Comparison of ENCODE assay signal across 11 mouse cellular contexts in genomic region chr10:13412202-13412923, GRCm38 (mm10).
DNase-seq lines count a peak whose midpoint lies in the region; ATAC-seq lines count a peak whose summit lies in the region.
"Had no signal": no experiment of that assay in that cellular context is flagged by ENCODE, and none has a peak within 500 bp of the region (broad histone marks: within the 10 kb centered on the region; RNA-seq: fewer than 3 reads in every experiment).

No protein-coding gene starts in this region.

- no peak overlapping the region for H3K4me2 ChIP-seq in hindbrain, embryonic 15.5 days
- no peak overlapping the region for H3K4me2 ChIP-seq in hindbrain, embryonic 13.5 days

- 83% methylated on average over 19 of the region's 19 CpGs for WGBS in hindbrain, embryonic 15.5 days
- WGBS in hindbrain, embryonic 13.5 days, result 91% methylated on average over 19 of the region's 19 CpGs

- no peaks in the 10 kb centered on the region for H3K36me3 ChIP-seq in hindbrain, embryonic 15.5 days
- H3K36me3 ChIP-seq in hindbrain, embryonic 13.5 days, result no peaks in the 10 kb centered on the region

- no peaks in the 10 kb centered on the region for H3K9me3 ChIP-seq in hindbrain, embryonic 15.5 days
- no peaks in the 10 kb centered on the region for H3K9me3 ChIP-seq in hindbrain, embryonic 13.5 days

- no peak overlapping the region for H3K4me3 ChIP-seq in hindbrain, embryonic 15.5 days
- H3K4me3 ChIP-seq in hindbrain, embryonic 13.5 days, result no peak overlapping the region

- no peak overlapping the region for H3K9ac ChIP-seq in hindbrain, embryonic 15.5 days
- no peak overlapping the region for H3K9ac ChIP-seq in hindbrain, embryonic 13.5 days

- H3K27ac ChIP-seq in hindbrain, embryonic 15.5 days (replicated peaks), result no peak overlapping the region
- no peak overlapping the region for H3K27ac ChIP-seq in hindbrain, embryonic 13.5 days
- H3K27ac ChIP-seq: macrophage had no signal

- intact Hi-C loops in heart, postnatal 25 days (cut with DNase I), result loop anchor here (10.0 kb wide), 1 partner anchor 138 kb away; no protein-coding TSS in a partner anchor

- H3K4me1 ChIP-seq in hindbrain, embryonic 15.5 days (replicated peaks), result peaks cover 7% of the 10 kb centered on the region
- peaks cover 7% of the 10 kb centered on the region; the same call in 1 of the 2 replicates for H3K4me1 ChIP-seq in hindbrain, embryonic 13.5 days (replicated peaks)

- peak; percentile 24 for DNase-seq in adrenal gland, postnatal 25 days
- DNase-seq in fibroblast of lung, adult 2 months (ENCODE audit: low read depth), result peak; percentile 66
- DNase-seq in heart, postnatal 25 days (ENCODE audit: low spot score), result peak; percentile 47
- no peak for DNase-seq in thymus, postnatal 0 days (ENCODE audit: low spot score)
- no peak for DNase-seq in embryo, embryonic 11 days
- no peak for DNase-seq in testis, postnatal 10 days (ENCODE audit: low spot score)

- ATAC-seq in hindbrain, embryonic 15.5 days (ENCODE audit: low FRiP score, low read depth), result peak; percentile 84
- ATAC-seq in hindbrain, embryonic 13.5 days (ENCODE audit: low FRiP score), result no peak
- ATAC-seq: inflammation-experienced regulatory T-cells, adult 6 months had no signal

- H3K27me3 ChIP-seq in hindbrain, embryonic 15.5 days, result no peaks in the 10 kb centered on the region
- no peaks in the 10 kb centered on the region for H3K27me3 ChIP-seq in hindbrain, embryonic 13.5 days
- H3K27me3 ChIP-seq: CH12.LX had no signal

Comparison
In these comparisons a context has a peak if more than half of its experiments do, and no peak if none do; other contexts are left out.
1. DNase-seq: peak in adrenal gland, postnatal 25 days (single experiment), fibroblast of lung, adult 2 months (single experiment) and heart, postnatal 25 days (single experiment); none in thymus, postnatal 0 days (single experiment), embryo, embryonic 11 days (single experiment) and testis, postnatal 10 days (single experiment).